Mouse (Mus musculus) liver, embryonic 14.5 days (tissue): Measurements from ENCODE around the gene Plekhg2.

Source experiments
- CTCF ChIP-seq: IDR thresholded peaks from 2 replicates; pipeline ENCODE4 v1.5.1; 2016; ENCODE audit warnings: antibody characterized with exemption, low read depth, control low read depth
- EP300 ChIP-seq: IDR thresholded peaks from 2 replicates; pipeline ENCODE4 v1.6.1; 2016; ENCODE audit warnings: antibody characterized with exemption, low read depth

DNA sequence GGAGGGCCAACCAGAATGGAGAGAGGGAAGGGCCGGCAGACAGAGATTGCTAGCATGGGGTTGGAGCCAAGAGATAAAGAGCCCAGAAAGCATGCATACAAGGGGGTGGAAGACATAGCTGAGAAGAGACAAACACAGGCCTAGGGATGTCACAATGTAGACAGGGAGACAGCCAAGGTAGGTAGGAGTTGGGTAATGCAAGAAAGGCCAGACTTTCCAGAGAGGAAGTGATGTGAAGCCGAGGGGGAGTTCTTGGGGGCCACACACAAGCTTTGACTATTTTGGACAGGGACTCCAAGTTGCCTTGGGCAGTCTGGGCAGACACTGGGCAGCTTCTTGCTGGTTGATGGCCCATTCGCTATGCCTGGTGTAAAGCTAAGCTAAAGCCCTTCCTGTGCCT lies 29.5 kb upstream of the Plekhg2 start:
- TF ChIP-seq CTCF (no peak), EP300 (no peak)
